Mouse (Mus musculus): ENCODE measurements around the gene Prim1. TPM values are rescaled to one million over a fixed set of nuclear protein-coding genes. Genes with fewer than 3 reads are reported as not detected.

Prim1 gene
- 10.8 TPM for polyA plus RNA-seq (2015; fragmentation: Illumina TruSeq; extraction: RNeasy Lipid Tissue Mini Kit (QIAGEN cat#74804); ENCODE audit: low read depth, low replicate concordance)

DNA sequence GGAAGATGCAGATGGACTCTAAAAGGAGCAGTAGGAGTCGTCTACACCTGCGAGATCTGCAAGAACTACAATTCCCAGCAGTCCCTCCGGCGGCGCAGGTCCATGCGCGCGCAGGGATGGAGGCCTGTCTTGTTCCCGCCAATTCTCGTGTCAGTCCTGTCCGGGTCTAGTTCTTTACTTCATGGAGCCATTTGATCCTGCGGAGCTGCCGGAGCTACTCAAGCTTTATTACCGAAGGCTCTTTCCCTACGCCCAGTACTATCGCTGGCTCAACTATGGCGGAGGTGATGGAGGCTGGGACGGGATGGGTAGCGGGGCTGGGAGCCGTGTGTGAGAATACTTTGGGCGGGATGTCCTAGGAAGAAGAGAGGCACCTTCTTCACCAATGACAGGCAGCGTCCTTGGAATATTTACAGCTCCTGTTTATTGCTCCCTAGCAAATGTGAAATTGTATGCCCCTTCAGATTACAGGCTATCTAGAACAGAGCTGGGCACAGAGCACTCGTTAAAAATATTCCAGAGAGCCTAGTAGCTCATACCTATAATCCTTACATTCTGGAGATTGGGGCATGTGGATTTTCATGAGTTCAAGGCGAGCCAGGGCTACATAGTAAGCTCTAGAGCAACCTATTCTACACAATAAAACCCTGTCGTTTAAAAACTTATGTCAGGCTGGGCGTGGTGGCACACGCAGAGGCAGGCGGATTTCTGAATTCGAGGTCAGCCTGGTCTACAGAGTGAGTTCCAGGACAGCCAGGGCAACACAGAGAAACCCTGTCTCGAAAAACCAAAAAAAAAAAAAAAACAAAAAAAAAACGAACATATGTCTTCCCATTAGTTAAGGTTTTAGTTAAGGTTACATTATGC, at the start of gene Prim1:
Gene Prim1, plus strand, starts transcription at position 101 of the 867 bp plus-strand sequence.

DNA sequence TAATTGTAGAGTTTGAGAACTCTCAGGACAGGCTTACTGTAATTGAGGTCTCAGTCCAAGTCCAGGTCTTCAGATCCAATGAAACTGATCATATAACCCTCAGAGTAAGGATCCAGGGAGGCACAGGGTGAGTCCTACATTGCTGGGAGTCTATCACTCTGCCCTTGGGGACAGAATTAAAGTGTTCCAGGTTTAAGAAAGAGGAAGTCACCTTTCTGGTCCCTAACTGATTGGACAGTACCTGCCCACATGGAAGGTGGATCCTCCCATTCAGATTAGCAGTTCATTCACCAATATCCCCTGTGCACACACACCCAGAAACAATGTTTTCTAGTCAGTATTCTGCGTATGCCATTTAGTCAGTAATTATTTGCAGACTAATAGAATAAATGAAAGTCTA, 7.5 kb upstream of the Prim1 start, which contains the start of gene Hsd17b6:
Gene Hsd17b6, minus strand, starts transcription at position 166 of the 400 bp plus-strand sequence.

GRCm38 (mm10) chr10:128058601-128059151, 43.7 kb downstream of the Prim1 start, which contains the start of gene Ptges3:
Gene Ptges3, plus strand, starts transcription at chr10:128058954.

Other genes with a start within 250 kb of the Prim1 start
- 0.68 TPM for gene Rdh9, start 238.8 kb upstream of the Prim1 start, polyA plus RNA-seq (2015; fragmentation: Illumina TruSeq; extraction: RNeasy Lipid Tissue Mini Kit (QIAGEN cat#74804); ENCODE audit: low read depth, low replicate concordance)
- gene Rdh16, start 214.0 kb upstream of the Prim1 start, polyA plus RNA-seq (2015; fragmentation: Illumina TruSeq; extraction: RNeasy Lipid Tissue Mini Kit (QIAGEN cat#74804); ENCODE audit: low read depth, low replicate concordance): 0.22 TPM
- gene Rdh19, start 165.2 kb upstream of the Prim1 start, polyA plus RNA-seq (2015; fragmentation: Illumina TruSeq; extraction: RNeasy Lipid Tissue Mini Kit (QIAGEN cat#74804); ENCODE audit: low read depth, low replicate concordance): not detected
- gene Rdh16f2, start 148.7 kb upstream of the Prim1 start, polyA plus RNA-seq (2015; fragmentation: Illumina TruSeq; extraction: RNeasy Lipid Tissue Mini Kit (QIAGEN cat#74804); ENCODE audit: low read depth, low replicate concordance): not detected
- gene Rdh7, start 126.4 kb upstream of the Prim1 start, polyA plus RNA-seq (2015; fragmentation: Illumina TruSeq; extraction: RNeasy Lipid Tissue Mini Kit (QIAGEN cat#74804); ENCODE audit: low read depth, low replicate concordance): not detected
- not detected for gene Sdr9c7, start 116.7 kb upstream of the Prim1 start, polyA plus RNA-seq (2015; fragmentation: Illumina TruSeq; extraction: RNeasy Lipid Tissue Mini Kit (QIAGEN cat#74804); ENCODE audit: low read depth, low replicate concordance)
- gene Hsd17b6, start 7.6 kb upstream of the Prim1 start, polyA plus RNA-seq (2015; fragmentation: Illumina TruSeq; extraction: RNeasy Lipid Tissue Mini Kit (QIAGEN cat#74804); ENCODE audit: low read depth, low replicate concordance): not detected
- 731 TPM for gene Naca, start 20.4 kb downstream of the Prim1 start, polyA plus RNA-seq (2015; fragmentation: Illumina TruSeq; extraction: RNeasy Lipid Tissue Mini Kit (QIAGEN cat#74804); ENCODE audit: low read depth, low replicate concordance)
- 153 TPM for gene Ptges3, start 43.8 kb downstream of the Prim1 start, polyA plus RNA-seq (2015; fragmentation: Illumina TruSeq; extraction: RNeasy Lipid Tissue Mini Kit (QIAGEN cat#74804); ENCODE audit: low read depth, low replicate concordance)
- gene Atp5b, start 68.1 kb downstream of the Prim1 start, polyA plus RNA-seq (2015; fragmentation: Illumina TruSeq; extraction: RNeasy Lipid Tissue Mini Kit (QIAGEN cat#74804); ENCODE audit: low read depth, low replicate concordance): 1,953 TPM
- gene Baz2a, start 76.4 kb downstream of the Prim1 start, polyA plus RNA-seq (2015; fragmentation: Illumina TruSeq; extraction: RNeasy Lipid Tissue Mini Kit (QIAGEN cat#74804); ENCODE audit: low read depth, low replicate concordance): 20.7 TPM
- gene Rbms2, start 165.1 kb downstream of the Prim1 start, polyA plus RNA-seq (2015; fragmentation: Illumina TruSeq; extraction: RNeasy Lipid Tissue Mini Kit (QIAGEN cat#74804); ENCODE audit: low read depth, low replicate concordance): 11.2 TPM
- 39.5 TPM for gene Gls2, start 179.3 kb downstream of the Prim1 start, polyA plus RNA-seq (2015; fragmentation: Illumina TruSeq; extraction: RNeasy Lipid Tissue Mini Kit (QIAGEN cat#74804); ENCODE audit: low read depth, low replicate concordance)
- gene Spryd4, start 196.6 kb downstream of the Prim1 start, polyA plus RNA-seq (2015; fragmentation: Illumina TruSeq; extraction: RNeasy Lipid Tissue Mini Kit (QIAGEN cat#74804); ENCODE audit: low read depth, low replicate concordance): 11.4 TPM
- not detected for gene Mip, start 210.7 kb downstream of the Prim1 start, polyA plus RNA-seq (2015; fragmentation: Illumina TruSeq; extraction: RNeasy Lipid Tissue Mini Kit (QIAGEN cat#74804); ENCODE audit: low read depth, low replicate concordance)
- 4.7 TPM for gene Timeless, start 216.9 kb downstream of the Prim1 start, polyA plus RNA-seq (2015; fragmentation: Illumina TruSeq; extraction: RNeasy Lipid Tissue Mini Kit (QIAGEN cat#74804); ENCODE audit: low read depth, low replicate concordance)
- not detected for gene Apon, start 238.9 kb downstream of the Prim1 start, polyA plus RNA-seq (2015; fragmentation: Illumina TruSeq; extraction: RNeasy Lipid Tissue Mini Kit (QIAGEN cat#74804); ENCODE audit: low read depth, low replicate concordance)

All from brain, adult 10 weeks (tissue).